Mouse (Mus musculus) adrenal gland, postnatal 14 days (tissue): ENCODE measurements at regions not wholly inside any gene's neighbourhood (a gene's known extent, or its start where the extent isn't known, plus 50 kb on each side); places are given as distances from the start of the nearest gene placed in this dataset.

Source experiments
- DNase-seq: peaks from one replicate; pipeline ENCODE4 v3.0.0; 2021; ENCODE audit warnings: mixed read lengths

GRCm38 (mm10) chr10:5747681-5748080 is 57.7 kb downstream of the Fbxo5 start:
- DNase-seq, result no peak

GRCm38 (mm10) chr10:5735141-5735540 is 70.3 kb downstream of the Fbxo5 start:
- no peak for DNase-seq

DNA sequence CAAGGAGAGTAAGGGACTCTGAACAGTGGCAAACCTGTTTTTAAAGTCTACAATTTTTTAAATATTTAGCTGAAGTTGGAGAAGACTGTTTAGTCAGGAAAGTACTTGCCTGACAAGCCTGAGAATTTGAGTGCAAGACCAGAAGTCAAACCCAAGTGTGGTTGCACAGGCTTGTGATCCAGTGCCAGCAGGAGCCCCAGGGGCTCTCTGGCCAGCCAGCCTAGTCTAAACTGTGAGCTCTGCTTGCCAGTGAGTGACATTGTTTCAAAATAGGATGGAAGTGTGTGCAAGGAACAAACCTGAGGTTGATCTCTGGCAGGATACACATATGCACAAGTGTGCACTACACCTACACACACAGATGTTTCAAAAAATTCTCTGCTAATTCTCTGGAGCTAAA is 60.8 kb downstream of the Vip start:
- DNase-seq, result peak; percentile 5

- no peak for DNase-seq
Measured at GRCm38 (mm10) chr10:5697457-5697856, 58.4 kb downstream of the Vip start.
